Mouse (Mus musculus) gastrocnemius, postnatal 10 days (tissue): Measurements from ENCODE around the gene Rev3l. TPM values are rescaled to one million over a fixed set of nuclear protein-coding genes. Genes with fewer than 3 reads are reported as not detected.

Source experiments
- DNase-seq: peaks from one replicate; pipeline ENCODE4 v3.0.0; 2021; ENCODE audit warnings: mixed read lengths
- long read RNA-seq, 2 experiments: library from polyadenylated mRNA; stranded (forward); transcript quantifications; one replicate each; pipeline ENCODE4 v2.0.0; 2021
- total RNA-seq, 2 experiments: library from RNA; stranded (reverse); gene quantifications; 2 replicates each; pipeline ENCODE4 v1.2.3; 2021

Rev3l gene
- total RNA-seq: 10 to 100 TPM; 42.5 to 47.8 TPM
- long read RNA-seq, experiment 1, full-length matches to known transcripts: 1 of 5 reads
- long read RNA-seq, experiment 1, partial matches to known transcripts: 4 of 5 reads
- long read RNA-seq, experiment 1, other reads (novel, unspliced or antisense): 0 of 5 reads
- long read RNA-seq, experiment 2, partial matches to known transcripts: 1 of 1 reads
- long read RNA-seq, experiment 2, other reads (novel, unspliced or antisense): 0 of 1 reads

GRCm38 (mm10) chr10:39731736-39732265 lies at the start of gene Rev3l:
Gene Rev3l, plus strand, starts transcription at chr10:39732118.
- peak; percentile 96 for DNase-seq

GRCm38 (mm10) chr10:39682556-39682955 lies 49.4 kb upstream of the Rev3l start:
- DNase-seq: no peak

GRCm38 (mm10) chr10:39683481-39683880 lies 48.4 kb upstream of the Rev3l start:
- DNase-seq: no peak

GRCm38 (mm10) chr10:39686811-39687210 lies 45.1 kb upstream of the Rev3l start:
- DNase-seq: no peak

GRCm38 (mm10) chr10:39687851-39688250 lies 44.1 kb upstream of the Rev3l start:
- no peak for DNase-seq

GRCm38 (mm10) chr10:39691351-39692064 lies 40.4 kb upstream of the Rev3l start:
- no peak for DNase-seq

GRCm38 (mm10) chr10:39692152-39692551 lies 39.8 kb upstream of the Rev3l start:
- no peak for DNase-seq

GRCm38 (mm10) chr10:39707717-39708510 lies 24.0 kb upstream of the Rev3l start:
- DNase-seq: no peak

GRCm38 (mm10) chr10:39716936-39717335 lies 15.0 kb upstream of the Rev3l start:
- no peak for DNase-seq

- peak; percentile 95 for DNase-seq
Observed at GRCm38 (mm10) chr10:39730976-39731735, 762 bp upstream of the Rev3l start.

GRCm38 (mm10) chr10:39732266-39733100 lies 565 bp downstream of the Rev3l start:
- peak; percentile 82 for DNase-seq

GRCm38 (mm10) chr10:39733101-39733399 lies 1.1 kb downstream of the Rev3l start:
- no peak for DNase-seq

- no peak for DNase-seq
Observed at GRCm38 (mm10) chr10:39733421-39733930, 1.6 kb downstream of the Rev3l start.

- no peak for DNase-seq
Observed at GRCm38 (mm10) chr10:39736187-39736586, 4.3 kb downstream of the Rev3l start.

GRCm38 (mm10) chr10:39742057-39742456 lies 10.1 kb downstream of the Rev3l start:
- DNase-seq: no peak

GRCm38 (mm10) chr10:39764752-39765151 lies 32.8 kb downstream of the Rev3l start:
- no peak for DNase-seq

- no peak for DNase-seq
Observed at GRCm38 (mm10) chr10:39766702-39767101, 34.8 kb downstream of the Rev3l start.

- DNase-seq: no peak
Observed at GRCm38 (mm10) chr10:39772259-39772658, 40.3 kb downstream of the Rev3l start.

- DNase-seq: no peak
Observed at GRCm38 (mm10) chr10:39773940-39774726, 42.2 kb downstream of the Rev3l start.

- DNase-seq: no peak
Observed at GRCm38 (mm10) chr10:39776927-39777326, 45.0 kb downstream of the Rev3l start.
